In the genomic region with DNA sequence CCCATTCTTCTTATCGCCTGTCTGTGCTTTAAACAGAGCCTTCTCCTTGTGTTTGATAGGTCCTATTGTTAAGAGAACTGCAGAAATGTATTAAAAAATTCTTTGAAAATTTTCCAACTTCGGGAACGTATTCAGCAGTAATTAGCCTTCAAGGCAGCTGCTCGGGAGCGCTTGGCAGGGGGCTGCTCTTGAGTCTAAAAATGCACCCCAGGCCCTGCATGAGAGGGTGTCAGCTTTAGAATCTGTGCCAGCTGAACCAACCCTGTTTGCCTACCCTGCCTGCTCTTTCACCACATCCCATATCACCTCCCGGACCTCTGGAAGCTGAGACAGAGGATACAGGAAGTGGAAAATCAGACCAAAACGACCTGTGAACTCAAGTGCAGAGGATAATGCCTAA, we compare ENCODE assay signal across 11 mouse cellular contexts.
DNase-seq lines count a peak whose midpoint lies in the region; ATAC-seq and TF ChIP-seq lines count a peak whose summit lies in the region.
"Had no signal": no experiment of that assay in that cellular context is flagged by ENCODE, and none has a peak within 500 bp of the region (broad histone marks: within the 10 kb centered on the region; RNA-seq: fewer than 3 reads in every experiment).

No protein-coding gene starts in this region.

- H3K79me2 ChIP-seq in liver, adult 2 months (ENCODE audit: control insufficient read depth, insufficient read depth, low read length) = no peaks in the 10 kb centered on the region

- peak overlapping the region; percentile 44; the same call in 1 of the 2 replicates for H3K4me2 ChIP-seq in heart, embryonic 14.5 days (ENCODE audit: low read length)
- no peak overlapping the region for H3K4me2 ChIP-seq in liver, embryonic 11.5 days
- H3K4me2 ChIP-seq in intestine, postnatal 0 days (replicated peaks; ENCODE audit: low read depth) = no peak overlapping the region

- intact Hi-C loops in heart, postnatal 14 days (cut with DNase I) = no loop called here
- intact Hi-C loops in gastrocnemius, postnatal 36 days (cut with DNase I) = no loop called here

- no peak for TF ChIP-seq POLR2A in liver, adult 2 months (IDR thresholded peaks at IDR 0.05; ENCODE audit: extremely low read depth, insufficient read depth, low read length)
- no peak for TF ChIP-seq POLR2A in brain, embryonic 14.5 days (IDR thresholded peaks at IDR 0.05; ENCODE audit: borderline replicate concordance, extremely low read depth, insufficient read depth, insufficient read length, poor library complexity, severe bottlenecking)

- no peaks in the 10 kb centered on the region for H3K9me3 ChIP-seq in heart, embryonic 14.5 days (ENCODE audit: control insufficient read depth, low read length)
- H3K9me3 ChIP-seq in liver, embryonic 11.5 days (ENCODE audit: control insufficient read depth, low read length) = no peaks in the 10 kb centered on the region
- H3K9me3 ChIP-seq in intestine, postnatal 0 days (ENCODE audit: control insufficient read depth) = no peaks in the 10 kb centered on the region

- H3K9ac ChIP-seq in heart, embryonic 14.5 days (ENCODE audit: low read length) = no peak overlapping the region
- H3K9ac ChIP-seq in liver, adult 2 months (ENCODE audit: low read depth, low read length) = no peak overlapping the region
- H3K9ac ChIP-seq in liver, embryonic 11.5 days (ENCODE audit: low read depth, low read length) = no peak overlapping the region
- H3K9ac ChIP-seq in intestine, postnatal 0 days (ENCODE audit: low read depth, low read length) = no peak overlapping the region

- H3K36me3 ChIP-seq in heart, embryonic 14.5 days (ENCODE audit: control insufficient read depth, insufficient read depth, low read length) = no peaks in the 10 kb centered on the region
- H3K36me3 ChIP-seq in liver, adult 2 months (ENCODE audit: control insufficient read depth, insufficient read depth, low read length) = no peaks in the 10 kb centered on the region
- H3K36me3 ChIP-seq in liver, embryonic 11.5 days (ENCODE audit: control insufficient read depth, insufficient read depth, low read length) = no peaks in the 10 kb centered on the region
- H3K36me3 ChIP-seq in intestine, postnatal 0 days (ENCODE audit: control insufficient read depth, insufficient read depth) = no peaks in the 10 kb centered on the region

- no peaks in the 10 kb centered on the region for H3K27me3 ChIP-seq in heart, embryonic 14.5 days (ENCODE audit: control insufficient read depth, insufficient read depth, low read length)
- no peaks in the 10 kb centered on the region for H3K27me3 ChIP-seq in liver, adult 2 months (ENCODE audit: control insufficient read depth, insufficient read depth, low read length)
- no peaks in the 10 kb centered on the region for H3K27me3 ChIP-seq in liver, embryonic 11.5 days (replicated peaks; ENCODE audit: control insufficient read depth, insufficient read depth, low read length)
- H3K27me3 ChIP-seq in intestine, postnatal 0 days (replicated peaks; ENCODE audit: control insufficient read depth, insufficient read depth, low read length) = no peaks in the 10 kb centered on the region
- H3K27me3 ChIP-seq: CH12.LX had no signal

- ATAC-seq in heart, embryonic 14.5 days (ENCODE audit: insufficient number of reproducible peaks, insufficient read depth, low FRiP score, low read depth) = no peak
- no peak for ATAC-seq in liver, embryonic 11.5 days (replicated peaks; ENCODE audit: low FRiP score)
- ATAC-seq in intestine, postnatal 0 days = peak; percentile 33; the same call in 1 of the 2 replicates

- H3K27ac ChIP-seq in heart, embryonic 14.5 days (replicated peaks in 1 of 2; ENCODE audit: control insufficient read depth in 1 of 2, insufficient read depth in 1 of 2, low read depth in 2 of 2, low read length in 2 of 2) = peak overlapping the region in 1 of 2 experiments; percentile 20; a peak in 1 of 4 replicates
- no peak overlapping the region for H3K27ac ChIP-seq in liver, adult 2 months (replicated peaks; ENCODE audit: insufficient read depth, low read depth, low read length)
- no peak overlapping the region for H3K27ac ChIP-seq in liver, embryonic 11.5 days (ENCODE audit: low read depth, low read length)
- H3K27ac ChIP-seq in intestine, postnatal 0 days (ENCODE audit: low read depth, low read length) = no peak overlapping the region

- no peak overlapping the region for H3K4me3 ChIP-seq in heart, embryonic 14.5 days (ENCODE audit: control insufficient read depth in 1 of 2, insufficient read depth in 1 of 2, low read depth in 1 of 2, low read length in 2 of 2)
- H3K4me3 ChIP-seq in liver, adult 2 months (ENCODE audit: insufficient read depth, low read depth, low read length) = no peak overlapping the region
- H3K4me3 ChIP-seq in liver, embryonic 11.5 days (ENCODE audit: low read depth, low read length) = no peak overlapping the region
- no peak overlapping the region for H3K4me3 ChIP-seq in intestine, postnatal 0 days (ENCODE audit: low read depth, low read length)

- no peak for DNase-seq in heart, postnatal 14 days
- peak; percentile 18 for DNase-seq in liver, adult 2 months (ENCODE audit: extremely low read depth, low read depth, low spot score)
- DNase-seq in liver, embryonic 11.5 days (ENCODE audit: low spot score) = no peak
- DNase-seq in brain, embryonic 14.5 days (ENCODE audit: low read depth) = peak; percentile 86
- no peak for DNase-seq in gastrocnemius, postnatal 36 days
- DNase-seq: lung, adult 2 months; right cerebral cortex, postnatal 25 days; thymus, postnatal 14 days had no signal

- no peak for TF ChIP-seq CTCF in liver, adult 2 months (IDR thresholded peaks at IDR 0.05; ENCODE audit: low read depth, low read length)
- TF ChIP-seq CTCF in brain, embryonic 14.5 days (IDR thresholded peaks at IDR 0.05; ENCODE audit: borderline replicate concordance, extremely low read depth, insufficient read depth, insufficient read length) = no peak
- no peak for TF ChIP-seq CTCF in intestine, postnatal 0 days (IDR thresholded peaks at IDR 0.05; ENCODE audit: low read depth)

- 42% methylated on average over 7 of the region's 7 CpGs for WGBS in heart, embryonic 14.5 days
- WGBS in liver, adult 2 months = 54% methylated on average over 7 of the region's 7 CpGs
- 66% methylated on average over 7 of the region's 7 CpGs for WGBS in liver, embryonic 11.5 days
- 52% methylated on average over 7 of the region's 7 CpGs for WGBS in intestine, postnatal 0 days

- H3K4me1 ChIP-seq in heart, embryonic 14.5 days (ENCODE audit: control insufficient read depth in 2 of 2, insufficient read depth in 2 of 2, low read length in 2 of 2) = peaks cover 9 to 21% of the 10 kb centered on the region in 2 experiments; a peak in 3 of 4 replicates
- H3K4me1 ChIP-seq in liver, adult 2 months (ENCODE audit: control insufficient read depth, insufficient read depth, low read length) = no peaks in the 10 kb centered on the region
- no peaks in the 10 kb centered on the region for H3K4me1 ChIP-seq in liver, embryonic 11.5 days (replicated peaks; ENCODE audit: control insufficient read depth, insufficient read depth, low read length)
- H3K4me1 ChIP-seq in intestine, postnatal 0 days (replicated peaks; ENCODE audit: control insufficient read depth, insufficient read depth, low read length) = no peaks in the 10 kb centered on the region

Comparison
In these comparisons a context has a peak if more than half of its experiments do, and no peak if none do; other contexts are left out.
1. DNase-seq: peak in liver, adult 2 months (single experiment) and brain, embryonic 14.5 days (single experiment); none in heart, postnatal 14 days (0 of 2), liver, embryonic 11.5 days (single experiment) and gastrocnemius, postnatal 36 days (0 of 2).